18 mouse cellular contexts compared by ENCODE assay signal in genomic region chr1:192987203-192987602, GRCm38 (mm10). TPM values are rescaled to one million over a fixed set of nuclear protein-coding genes. Genes with fewer than 3 reads are reported as not detected.
"Had no signal": no experiment of that assay in that cellular context is flagged by ENCODE, and none has a peak within 500 bp of the region (broad histone marks: within the 10 kb centered on the region; RNA-seq: fewer than 3 reads in every experiment).

No protein-coding gene starts in this region.

- H3K9ac ChIP-seq: limb, embryonic 12.5 days; lung, embryonic 15.5 days; midbrain, embryonic 15.5 days; neural tube, embryonic 13.5 days; stomach, embryonic 15.5 days had no signal

- DNase-seq: kidney, adult 11 months; kidney, adult 9 months; kidney, postnatal 36 days; layer of hippocampus, adult 9-11 months; layer of hippocampus, postnatal 36 days; lung, postnatal 14 days; right cerebral cortex, adult 18-20 months; thymus, adult 2 months; thymus, postnatal 25 days had no signal

- H3K4me2 ChIP-seq: limb, embryonic 12.5 days; lung, embryonic 15.5 days; midbrain, embryonic 15.5 days; neural tube, embryonic 13.5 days; stomach, embryonic 15.5 days had no signal

- H3K9me3 ChIP-seq: limb, embryonic 12.5 days; lung, embryonic 15.5 days; midbrain, embryonic 10.5 days; midbrain, embryonic 15.5 days; neural tube, embryonic 13.5 days; stomach, embryonic 15.5 days had no signal

- H3K4me1 ChIP-seq: limb, embryonic 12.5 days; lung, embryonic 15.5 days; midbrain, embryonic 10.5 days; midbrain, embryonic 15.5 days; neural tube, embryonic 13.5 days; stomach, embryonic 15.5 days had no signal

- H3K27ac ChIP-seq: hindbrain, postnatal 0 days; kidney, postnatal 0 days; limb, embryonic 12.5 days; lung, embryonic 15.5 days; midbrain, embryonic 10.5 days; midbrain, embryonic 15.5 days; neural tube, embryonic 13.5 days; stomach, embryonic 15.5 days had no signal

- H3K27me3 ChIP-seq: limb, embryonic 12.5 days; lung, embryonic 15.5 days; midbrain, embryonic 15.5 days; neural tube, embryonic 13.5 days; stomach, embryonic 15.5 days had no signal

- H3K4me3 ChIP-seq: limb, embryonic 12.5 days; lung, embryonic 15.5 days; midbrain, embryonic 10.5 days; midbrain, embryonic 15.5 days; neural tube, embryonic 13.5 days; stomach, embryonic 15.5 days had no signal

- H3K36me3 ChIP-seq: limb, embryonic 12.5 days; lung, embryonic 15.5 days; midbrain, embryonic 10.5 days; midbrain, embryonic 15.5 days; neural tube, embryonic 13.5 days; stomach, embryonic 15.5 days had no signal

- ATAC-seq: midbrain, embryonic 15.5 days had no signal

RNA-seq across cellular contexts. Expression of gene Syt14, which starts 48.4 kb away (rescaled TPM):
- polyA plus RNA-seq: liver, adult 2 months had no signal
